Mouse (Mus musculus) Patski (cell line): ENCODE results near the gene Nhsl2. TPM values are rescaled to one million over a fixed set of nuclear protein-coding genes. Genes with fewer than 3 reads are reported as not detected.

Experiments used
- ATAC-seq: fragments of 100-300 bp; one replicate; pipeline ENCODE4 v1.8.0; 2021
- CTCF ChIA-PET: fragments of 350-600 bp; sonication (Branson Sonifier 250); formaldehyde crosslinking; loops from one replicate; lab custom pipeline; 2022; ENCODE audit warnings: inconsistent platforms; lab: Charles Lee
- POLR2A ChIA-PET: fragments of 350-600 bp; sonication (Branson Sonifier 250); formaldehyde crosslinking; loops from one replicate; lab custom pipeline; 2022; ENCODE audit warnings: antibody characterized with exemption, inconsistent platforms; lab: Charles Lee
- DNase-seq: peaks from one replicate; pipeline ENCODE4 v3.0.0-alpha.2; 2011; ENCODE audit warnings: low read depth, low spot score
- H3K27me3 ChIP-seq: fragments of 371-371 bp; one replicate; pipeline ENCODE4 v1.5.1; 2021
- CTCF ChIP-seq: fragments of 100-300 bp; IDR thresholded peaks from one replicate; pipeline ENCODE4 v1.5.1; 2021
- in situ Hi-C: fragments of 300-500 bp; cut with MboI; formaldehyde crosslinking; loops from 3 replicates; pipeline ENCODE4 v1.11.1; 2018; ENCODE audit warnings: low pct_unique_long_range_greater_than_20kb, mixed read lengths
- polyA plus RNA-seq: library from polyadenylated mRNA; unstranded; gene quantifications from one replicate; pipeline ENCODE4 v1.2.3, GENCODE M21; 2021

Gene Nhsl2
- polyA plus RNA-seq, 1 experiment from 2014 or later, result 1.9 TPM

DNA sequence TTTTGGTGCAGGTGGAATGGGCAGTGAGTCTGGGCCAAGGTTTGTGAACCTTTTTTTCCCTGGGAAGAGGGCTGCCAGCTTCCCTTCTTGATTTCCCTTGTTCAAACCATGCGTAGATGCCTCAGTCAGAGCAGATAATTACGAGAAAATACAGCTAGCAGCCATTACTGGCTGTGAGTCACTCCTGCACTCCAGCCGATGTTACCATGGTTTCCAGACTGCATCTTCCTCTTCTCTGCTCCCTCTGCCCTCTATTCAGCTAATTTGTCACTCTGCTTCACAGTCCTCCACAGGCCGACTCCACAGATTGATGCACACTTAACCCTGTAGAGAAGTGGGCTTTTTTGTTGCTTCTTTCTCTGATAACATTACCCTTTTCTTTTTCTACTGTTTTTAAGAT is 266.5 kb downstream of the Nhsl2 start:
- ChIA-PET POLR2A (no interaction called here), CTCF (no interaction called here)
- ATAC-seq, result no peak
- no peak for TF ChIP-seq CTCF
- peaks cover 8% of the 10 kb centered on the region for H3K27me3 ChIP-seq
- DNase-seq, result no peak
- in situ Hi-C loops, result loop anchor here (5.0 kb wide), 1 partner anchor 38 kb away; no protein-coding TSS in a partner anchor

- DNase-seq, result peak; percentile 93
- peaks cover 2% of the 10 kb centered on the region for H3K27me3 ChIP-seq
- ChIA-PET CTCF (interaction anchor here (0.9 kb wide), 1 partner anchor 15 kb away, joined by 3 read pairs; no protein-coding TSS in a partner anchor), POLR2A (interaction anchor here (0.7 kb wide), 1 partner anchor 77 kb away, joined by 5 read pairs; no protein-coding TSS in a partner anchor)
- peak; percentile 89 for ATAC-seq
- no peak for TF ChIP-seq CTCF
- in situ Hi-C loops, result loop anchor here (5.0 kb wide), 1 partner anchor 42 kb away; no protein-coding TSS in a partner anchor
These were observed 270.1 kb downstream of the Nhsl2 start, which contains the start of gene Pin4 for GRCm38 (mm10) chrX:102119042-102119864. Gene Pin4 (plus strand): TSS chrX:102119447.

- in situ Hi-C loops, result no loop called here
- CTCF ChIA-PET, result no interaction called here
- POLR2A ChIA-PET, result no interaction called here
- no peak for TF ChIP-seq CTCF
- H3K27me3 ChIP-seq, result peaks cover 2% of the 10 kb centered on the region
- DNase-seq (no peak), ATAC-seq (no peak)
These were observed 272.1 kb downstream of the Nhsl2 start for GRCm38 (mm10) chrX:102121321-102121720.

- in situ Hi-C loops, result no loop called here
- ATAC-seq (no peak), DNase-seq (no peak)
- ChIA-PET CTCF (interaction anchor here (1.5 kb wide), 1 partner anchor 11 kb away, joined by 3 read pairs; no protein-coding TSS in a partner anchor), POLR2A (no interaction called here)
- peaks cover 6% of the 10 kb centered on the region for H3K27me3 ChIP-seq
- no peak for TF ChIP-seq CTCF
These were observed 292.0 kb downstream of the Nhsl2 start for GRCm38 (mm10) chrX:102141157-102141556.

Other genes with a start within 250 kb of the Nhsl2 start
- gene Ogt, start 209.3 kb upstream of the Nhsl2 start, polyA plus RNA-seq, result 116 TPM
- not detected for gene Cxcr3, start 115.1 kb upstream of the Nhsl2 start, polyA plus RNA-seq
- not detected for gene Gm4779, start 55.0 kb upstream of the Nhsl2 start, polyA plus RNA-seq
- gene 8030474K03Rik, start 54.7 kb upstream of the Nhsl2 start, polyA plus RNA-seq, result 0.13 TPM
- 8.5 TPM for gene Rtl5, start 221.9 kb downstream of the Nhsl2 start, polyA plus RNA-seq